Mouse (Mus musculus): ENCODE measurements around the gene Daam1. TPM values are rescaled to one million over a fixed set of nuclear protein-coding genes. Genes with fewer than 3 reads are reported as not detected.
"Not testable (repeated sequence)": the region's sequence is repeated elsewhere in the genome, so short reads cannot be mapped to it uniquely, and the experiment has no call there.

Daam1 gene
- polyA plus RNA-seq, 1 experiment from 2014 or later, result 11.6 TPM

- Histone ChIP-seq H3K4me3 (no peak overlapping the region), H3K36me3 (no peaks in the 10 kb centered on the region), H3K4me1 (replicated peaks) (peaks cover 77% of the 10 kb centered on the region), H3K27me3 (ENCODE audit: insufficient read depth, poor library complexity, severe bottlenecking) (no peaks in the 10 kb centered on the region), H3K9me3 (no peaks in the 10 kb centered on the region), H3K27ac (no peak overlapping the region)
- no peak for DNase-seq (ENCODE audit: low spot score)
- WGBS, result 87% methylated on average over 5 of the region's 5 CpGs
Observed at GRCm38 (mm10) chr12:71837576-71837975, 6.7 kb downstream of the Daam1 start.

- DNase-seq (ENCODE audit: low spot score), result no peak
- H3K4me3 ChIP-seq, result no peak overlapping the region
- H3K9me3 ChIP-seq, result no peaks in the 10 kb centered on the region
- H3K4me1 ChIP-seq (replicated peaks), result peaks cover 71% of the 10 kb centered on the region
- no peaks in the 10 kb centered on the region for H3K36me3 ChIP-seq
- no peaks in the 10 kb centered on the region for H3K27me3 ChIP-seq (ENCODE audit: insufficient read depth, poor library complexity, severe bottlenecking)
- WGBS, result 81% methylated on average over 2 of the region's 2 CpGs
- H3K27ac ChIP-seq, result no peak overlapping the region
Observed at GRCm38 (mm10) chr12:71838230-71838629, 7.4 kb downstream of the Daam1 start.

- no peaks in the 10 kb centered on the region for H3K9me3 ChIP-seq
- H3K4me1 ChIP-seq (replicated peaks), result peaks cover 59% of the 10 kb centered on the region
- H3K36me3 ChIP-seq, result no peaks in the 10 kb centered on the region
- no peak for DNase-seq (ENCODE audit: low spot score)
- no peak overlapping the region for H3K4me3 ChIP-seq
- WGBS, result 73% methylated on average over 3 of the region's 3 CpGs
- H3K27me3 ChIP-seq (ENCODE audit: insufficient read depth, poor library complexity, severe bottlenecking), result no peaks in the 10 kb centered on the region
- no peak overlapping the region for H3K27ac ChIP-seq
Observed at GRCm38 (mm10) chr12:71839653-71840052, 8.8 kb downstream of the Daam1 start.

- H3K27me3 ChIP-seq (ENCODE audit: insufficient read depth, poor library complexity, severe bottlenecking), result no peaks in the 10 kb centered on the region
- no peak overlapping the region for H3K27ac ChIP-seq
- DNase-seq (ENCODE audit: low spot score), result no peak
- no peaks in the 10 kb centered on the region for H3K36me3 ChIP-seq
- H3K9me3 ChIP-seq, result no peaks in the 10 kb centered on the region
- H3K4me1 ChIP-seq (replicated peaks), result peaks cover 54% of the 10 kb centered on the region
- no peak overlapping the region for H3K4me3 ChIP-seq
- WGBS, result 24% methylated on average over 6 of the region's 6 CpGs
Observed at GRCm38 (mm10) chr12:71840430-71841186, 9.7 kb downstream of the Daam1 start.

DNA sequence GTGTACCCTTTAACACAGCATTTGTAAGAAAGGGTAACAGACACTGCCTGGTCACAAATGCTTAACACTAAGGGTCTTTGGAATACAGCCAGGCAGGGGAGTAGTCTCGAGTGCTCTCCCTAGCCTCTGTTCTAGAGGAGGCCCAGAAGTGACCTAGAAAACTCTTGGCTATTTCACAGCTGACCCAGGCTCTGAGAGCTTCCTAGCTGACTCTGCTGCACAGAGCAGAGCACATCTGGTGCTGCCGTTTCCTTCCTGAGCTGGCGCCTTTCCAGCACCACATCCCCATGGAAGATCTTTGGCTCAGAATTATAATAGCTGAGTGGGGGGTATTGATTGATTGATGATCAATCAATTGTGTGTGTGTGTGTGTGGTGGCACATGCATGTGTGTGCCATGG, 11.1 kb downstream of the Daam1 start:
- H3K27ac ChIP-seq, result no peak overlapping the region
- DNase-seq (ENCODE audit: low spot score), result no peak
- no peaks in the 10 kb centered on the region for H3K27me3 ChIP-seq (ENCODE audit: insufficient read depth, poor library complexity, severe bottlenecking)
- 0 out of 2 replicates have a peak, but pooled peaks cover 2% of the 10 kb centered on the region for H3K36me3 ChIP-seq
- H3K4me1 ChIP-seq (replicated peaks), result peaks cover 51% of the 10 kb centered on the region
- WGBS, result 56% methylated on average over 3 of the region's 3 CpGs
- no peak overlapping the region for H3K4me3 ChIP-seq
- no peaks in the 10 kb centered on the region for H3K9me3 ChIP-seq

- Histone ChIP-seq H3K36me3 (0 out of 2 replicates have a peak, but pooled peaks cover 2% of the 10 kb centered on the region), H3K27me3 (ENCODE audit: insufficient read depth, poor library complexity, severe bottlenecking) (no peaks in the 10 kb centered on the region), H3K4me3 (no peak overlapping the region), H3K9me3 (no peaks in the 10 kb centered on the region), H3K27ac (no peak overlapping the region), H3K4me1 (replicated peaks) (peaks cover 47% of the 10 kb centered on the region)
- 96% methylated on average over 2 of the region's 2 CpGs for WGBS
- DNase-seq (ENCODE audit: low spot score), result no peak
Observed at GRCm38 (mm10) chr12:71842588-71842987, 11.7 kb downstream of the Daam1 start.

- Histone ChIP-seq H3K27ac (no peak overlapping the region), H3K36me3 (0 out of 2 replicates have a peak, but pooled peaks cover 2% of the 10 kb centered on the region), H3K9me3 (no peaks in the 10 kb centered on the region), H3K4me3 (no peak overlapping the region), H3K4me1 (replicated peaks) (peaks cover 28% of the 10 kb centered on the region), H3K27me3 (ENCODE audit: insufficient read depth, poor library complexity, severe bottlenecking) (no peaks in the 10 kb centered on the region)
- no peak for DNase-seq (ENCODE audit: low spot score)
- 91% methylated on average over 5 of the region's 5 CpGs for WGBS
Observed at GRCm38 (mm10) chr12:71845486-71845885, 14.6 kb downstream of the Daam1 start.

- DNase-seq (ENCODE audit: low spot score); H3K9me3 ChIP-seq; H3K36me3 ChIP-seq; H3K27me3 ChIP-seq (ENCODE audit: insufficient read depth, poor library complexity, severe bottlenecking); H3K4me3 ChIP-seq; H3K27ac ChIP-seq: not testable (repeated sequence)
- WGBS, result 93% methylated on average over 4 of the region's 4 CpGs
- H3K4me1 ChIP-seq (replicated peaks), result peaks cover 20% of the 10 kb centered on the region
Observed at GRCm38 (mm10) chr12:71846416-71846815, 15.5 kb downstream of the Daam1 start.

- DNase-seq (ENCODE audit: low spot score); H3K9me3 ChIP-seq; H3K27me3 ChIP-seq (ENCODE audit: insufficient read depth, poor library complexity, severe bottlenecking); H3K36me3 ChIP-seq; H3K27ac ChIP-seq; H3K4me3 ChIP-seq: not testable (repeated sequence)
- WGBS, result 90% methylated on average over 6 of the region's 6 CpGs
- peaks cover 14% of the 10 kb centered on the region for H3K4me1 ChIP-seq (replicated peaks)
Observed at GRCm38 (mm10) chr12:71847024-71847423, 16.1 kb downstream of the Daam1 start.

DNA sequence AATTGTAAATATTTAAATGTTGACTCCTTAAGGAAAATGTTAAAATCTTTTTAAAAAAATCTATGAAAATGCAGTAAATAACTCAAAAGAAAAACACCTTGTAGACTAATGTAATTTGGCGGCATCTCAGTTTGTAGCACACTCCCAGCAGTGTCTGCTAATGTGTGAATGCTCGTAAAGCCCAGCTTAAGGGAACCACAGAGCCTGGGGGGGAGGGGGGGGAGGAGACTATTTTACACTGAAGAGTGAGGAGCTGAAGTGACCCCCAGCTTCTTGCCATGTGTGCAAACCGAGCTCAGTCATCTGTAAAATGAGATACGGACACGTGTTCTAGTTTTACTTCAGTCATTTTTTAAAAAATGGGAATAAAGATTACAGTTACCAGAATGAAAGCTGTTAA, 16.7 kb downstream of the Daam1 start:
- no peak for DNase-seq (ENCODE audit: low spot score)
- Histone ChIP-seq H3K4me1 (replicated peaks) (peaks cover 11% of the 10 kb centered on the region), H3K36me3 (0 out of 2 replicates have a peak, but pooled peaks cover 2% of the 10 kb centered on the region), H3K27ac (no peak overlapping the region), H3K4me3 (no peak overlapping the region), H3K9me3 (no peaks in the 10 kb centered on the region), H3K27me3 (ENCODE audit: insufficient read depth, poor library complexity, severe bottlenecking) (no peaks in the 10 kb centered on the region)
- 66% methylated on average over 5 of the region's 5 CpGs for WGBS

DNA sequence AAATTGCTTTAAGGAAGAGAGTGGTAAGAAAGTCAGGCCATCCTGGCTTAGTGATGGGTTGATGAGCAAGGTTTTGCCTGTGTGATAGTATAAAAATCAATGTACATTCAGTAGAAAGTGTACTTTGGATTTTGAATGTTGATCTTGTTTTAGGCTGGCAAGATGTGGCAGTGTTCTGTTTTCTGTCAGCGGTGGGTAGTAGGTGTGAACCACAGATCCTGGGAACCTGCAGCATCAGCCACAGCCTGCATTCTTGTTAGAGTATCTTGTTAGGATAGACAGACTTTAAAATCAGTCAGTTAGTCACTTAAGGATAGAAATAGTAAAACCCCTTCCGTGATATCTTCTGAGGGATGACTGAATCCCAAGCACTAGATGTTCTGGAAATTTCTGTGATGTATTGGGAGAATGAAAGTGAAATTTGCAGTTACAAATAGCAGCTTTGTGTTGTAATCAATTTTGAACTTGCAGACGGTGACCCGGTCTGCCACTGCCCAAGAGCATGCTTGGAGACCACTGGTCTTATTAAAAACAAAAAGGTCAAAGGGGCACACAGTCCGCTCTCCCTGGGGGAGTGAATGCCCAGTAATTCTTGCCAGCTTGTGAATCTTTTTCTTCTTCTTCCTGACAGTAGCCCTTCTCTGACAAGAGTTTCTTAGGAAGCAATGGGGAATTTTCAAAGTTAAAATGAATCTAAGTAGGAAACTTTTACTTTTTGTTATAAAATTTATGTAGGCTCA, 17.3 kb downstream of the Daam1 start:
- Histone ChIP-seq H3K27me3 (ENCODE audit: insufficient read depth, poor library complexity, severe bottlenecking) (no peaks in the 10 kb centered on the region), H3K36me3 (0 out of 2 replicates have a peak, but pooled peaks cover 2% of the 10 kb centered on the region), H3K9me3 (no peaks in the 10 kb centered on the region), H3K27ac (no peak overlapping the region), H3K4me3 (no peak overlapping the region), H3K4me1 (replicated peaks) (peaks cover 13% of the 10 kb centered on the region)
- DNase-seq (ENCODE audit: low spot score), result no peak
- 57% methylated on average over 5 of the region's 5 CpGs for WGBS

DNA sequence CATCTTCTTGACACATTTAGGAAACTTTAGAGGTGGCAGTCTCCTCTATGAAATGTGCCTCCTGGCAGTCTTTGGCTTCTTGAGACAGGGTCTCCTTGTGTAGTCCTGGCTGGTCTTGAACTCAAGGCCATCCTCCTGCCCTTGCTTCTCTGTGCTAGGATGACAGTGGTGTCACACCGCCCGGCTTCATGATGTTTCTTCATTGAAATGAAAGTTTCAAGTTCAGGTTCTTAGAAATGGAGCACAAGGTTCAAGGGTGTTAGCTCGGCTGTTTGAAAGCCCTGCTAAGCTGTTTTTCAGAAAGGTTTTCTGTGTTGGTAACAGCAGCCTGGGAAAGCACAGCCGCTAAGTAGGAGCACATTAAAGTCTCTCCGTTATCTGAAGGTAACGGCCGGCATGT, 18.2 kb downstream of the Daam1 start:
- peaks cover 20% of the 10 kb centered on the region for H3K4me1 ChIP-seq (replicated peaks)
- no peaks in the 10 kb centered on the region for H3K9me3 ChIP-seq
- H3K4me3 ChIP-seq, result no peak overlapping the region
- H3K27me3 ChIP-seq (ENCODE audit: insufficient read depth, poor library complexity, severe bottlenecking), result no peaks in the 10 kb centered on the region
- 0 out of 2 replicates have a peak, but pooled peaks cover 2% of the 10 kb centered on the region for H3K36me3 ChIP-seq
- no peak overlapping the region for H3K27ac ChIP-seq
- 96% methylated on average over 7 of the region's 7 CpGs for WGBS
- DNase-seq (ENCODE audit: low spot score), result no peak

DNA sequence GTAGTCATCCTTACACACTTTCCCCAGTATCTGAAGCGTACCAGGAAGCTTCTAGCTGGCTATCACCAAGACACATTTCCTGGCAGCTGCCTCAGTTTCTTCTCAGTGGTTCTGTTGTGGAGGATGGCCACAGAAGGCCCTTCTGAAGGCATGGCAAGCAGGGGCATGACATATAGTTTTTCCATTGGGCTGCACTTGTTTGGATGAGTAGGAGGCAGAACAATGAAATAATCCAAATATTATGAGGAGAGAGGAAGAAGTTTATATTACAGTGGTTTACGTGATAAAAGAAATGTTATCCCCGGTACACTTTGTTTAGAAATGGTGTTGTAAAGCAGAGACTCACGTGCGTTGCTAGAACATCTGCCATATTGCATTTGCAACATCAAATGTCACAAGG, 19.3 kb downstream of the Daam1 start:
- WGBS, result 88% methylated on average over 5 of the region's 5 CpGs
- Histone ChIP-seq H3K4me1 (replicated peaks) (peaks cover 29% of the 10 kb centered on the region), H3K27me3 (ENCODE audit: insufficient read depth, poor library complexity, severe bottlenecking) (no peaks in the 10 kb centered on the region), H3K9me3 (no peaks in the 10 kb centered on the region), H3K4me3 (no peak overlapping the region), H3K36me3 (0 out of 2 replicates have a peak, but pooled peaks cover 2% of the 10 kb centered on the region), H3K27ac (no peak overlapping the region)
- no peak for DNase-seq (ENCODE audit: low spot score)

Measured in hindbrain, embryonic 10.5 days (tissue).